Mouse (Mus musculus) cerebellum, adult 11 months (tissue): ENCODE data around the gene Ten1.

Experiments used
- DNase-seq: peaks from one replicate; pipeline ENCODE4 v3.0.0; 2022

Ten1 gene

DNA sequence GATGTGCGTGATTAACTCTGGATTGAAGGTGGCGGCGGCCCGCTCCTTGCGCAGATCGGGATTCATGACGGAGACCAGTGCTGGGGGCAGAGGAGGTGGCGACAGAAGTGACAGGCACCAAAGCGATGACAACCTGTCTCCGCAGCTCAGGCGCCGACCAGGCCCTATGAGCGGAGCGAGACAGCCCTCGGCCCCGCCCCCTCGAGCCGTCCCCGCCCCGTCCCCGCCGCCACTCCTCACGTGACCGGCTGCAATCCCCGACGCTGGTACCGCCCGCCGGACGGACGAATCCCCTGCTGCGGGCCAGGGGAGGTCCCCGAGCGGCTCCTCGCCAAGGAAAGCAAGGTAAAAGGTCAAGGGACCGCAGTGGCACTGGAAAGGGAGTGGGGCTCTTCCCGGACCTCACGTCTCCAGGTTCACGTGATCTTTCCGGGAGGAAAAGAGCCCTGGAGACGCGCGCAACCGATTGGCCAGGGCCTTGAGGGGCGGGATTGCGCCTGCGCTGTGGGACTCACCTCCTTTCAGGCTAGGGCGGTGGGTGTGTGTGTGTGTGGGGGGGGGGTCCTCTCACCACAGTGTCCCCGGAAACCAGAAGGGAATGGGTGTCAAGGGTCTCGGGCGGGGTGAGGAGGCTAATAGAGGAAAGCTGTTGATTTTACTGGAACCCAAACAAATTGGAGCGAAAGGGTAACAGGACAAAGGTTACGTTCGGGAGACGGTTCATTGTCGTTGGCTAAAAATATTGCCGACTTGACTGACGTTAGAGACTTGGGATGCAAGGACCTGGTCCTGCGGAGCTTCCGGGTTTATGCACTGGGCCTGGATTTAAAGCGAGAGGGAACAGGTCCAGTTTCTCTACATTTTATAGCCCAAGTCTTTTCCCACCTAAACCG is at the start of gene Ten1, which contains the start of gene Acox1:
Gene Ten1, plus strand, starts transcription at position 217 of the 893 bp plus-strand sequence.
Gene Acox1, minus strand, starts transcription at position 407 of the 893 bp plus-strand sequence.
- DNase-seq = peak; percentile 96

DNA sequence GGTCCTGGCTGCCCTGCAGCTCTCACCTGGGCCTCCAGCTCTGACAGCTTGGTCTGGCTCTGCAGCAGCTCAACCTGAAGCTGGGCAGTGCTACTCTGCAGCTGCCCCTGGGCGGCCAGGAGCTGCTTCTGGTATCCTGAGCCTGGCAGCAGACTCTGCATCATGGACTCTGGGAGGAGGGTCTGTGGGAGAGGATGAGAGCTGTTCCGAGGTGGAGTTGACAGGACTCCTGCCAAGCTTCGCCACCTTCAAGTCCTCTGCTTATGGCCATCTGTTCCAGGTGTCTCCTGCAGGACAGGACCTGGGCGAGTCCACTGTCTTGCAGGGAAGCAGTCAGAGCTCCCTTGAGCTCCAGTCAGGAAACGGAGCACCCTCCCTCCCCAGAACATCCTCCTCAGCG is 49.3 kb upstream of the Ten1 start:
- DNase-seq = peak; percentile 54

DNA sequence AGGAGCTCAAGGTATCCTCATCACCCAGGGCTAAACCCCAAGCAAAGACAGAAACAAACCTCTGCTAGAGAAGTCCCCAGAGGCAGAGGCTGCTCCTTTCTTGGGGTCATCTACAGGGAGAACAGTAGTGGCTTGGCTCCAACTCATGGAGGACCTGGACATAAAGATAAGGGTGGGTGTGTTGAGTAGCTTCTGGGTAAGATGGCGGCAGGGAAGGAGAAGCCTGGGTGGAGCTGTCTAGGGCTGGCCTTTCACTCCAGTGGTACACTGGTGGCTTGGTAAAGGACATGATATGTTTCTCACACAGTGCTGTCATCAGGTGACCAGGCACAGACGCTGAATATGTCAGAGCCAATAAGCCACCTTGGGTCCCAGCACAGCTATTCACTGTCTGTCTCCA is 47.7 kb upstream of the Ten1 start:
- no peak for DNase-seq

DNA sequence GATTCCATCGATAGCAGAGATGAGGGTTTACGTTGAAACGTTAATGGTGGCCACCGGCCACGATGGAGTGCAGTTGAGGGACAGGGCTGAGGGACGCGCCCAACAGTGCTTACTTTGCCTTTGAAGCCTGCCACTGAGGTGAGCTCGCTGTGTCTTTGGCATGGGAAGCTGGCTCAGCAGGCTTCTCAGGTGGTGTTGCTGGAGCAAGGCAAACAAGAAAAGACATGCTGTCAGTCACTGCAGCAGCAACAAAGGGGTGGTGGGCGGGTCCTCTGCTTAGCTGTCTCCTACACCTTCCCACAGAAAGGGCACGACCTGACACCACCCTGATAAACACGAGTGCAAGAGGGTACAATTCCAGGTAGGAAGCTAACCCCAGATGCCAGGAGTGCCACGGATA is 37.3 kb upstream of the Ten1 start:
- DNase-seq = no peak

DNA sequence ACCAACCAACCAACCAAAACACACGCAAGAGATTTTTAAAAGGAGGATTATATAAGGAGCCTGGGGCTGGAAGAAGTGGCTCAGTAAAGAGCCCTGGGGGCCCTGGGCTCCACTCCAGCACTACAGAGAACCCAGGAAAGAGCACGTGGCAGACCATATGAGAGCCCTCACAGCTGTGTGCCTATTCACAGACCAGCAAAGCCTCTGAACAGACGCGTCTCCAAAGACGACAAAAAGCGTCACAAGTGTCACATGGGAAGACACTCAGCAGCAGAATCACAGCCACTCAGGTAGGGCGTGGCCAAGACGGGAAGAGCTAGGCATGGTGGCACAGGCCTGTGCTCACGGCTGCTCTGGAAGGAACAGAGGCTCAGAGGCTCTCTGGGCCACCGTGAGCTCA is 36.5 kb upstream of the Ten1 start:
- no peak for DNase-seq

- DNase-seq = no peak
Observed at GRCm38 (mm10) chr11:116163002-116163401, 35.7 kb upstream of the Ten1 start.

DNA sequence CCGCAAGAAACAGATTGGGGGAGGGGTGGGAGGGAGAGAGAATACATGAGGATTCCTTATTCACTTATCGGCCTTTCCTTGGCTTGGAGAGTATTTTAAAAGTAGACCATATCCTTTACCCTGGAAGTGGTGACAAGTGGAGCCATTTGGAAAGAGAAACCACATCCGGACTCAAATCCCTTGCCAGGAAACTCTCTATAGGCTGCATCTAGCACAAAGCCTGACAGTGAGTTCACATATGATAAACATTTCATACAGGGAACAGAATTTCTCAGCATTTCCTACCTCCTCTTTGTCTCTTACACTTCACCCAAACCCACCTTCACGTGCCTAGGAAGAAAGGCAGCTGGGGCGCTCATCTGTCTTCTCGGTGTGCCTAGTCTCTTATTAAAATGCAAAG is 31.4 kb upstream of the Ten1 start:
- DNase-seq = no peak

DNA sequence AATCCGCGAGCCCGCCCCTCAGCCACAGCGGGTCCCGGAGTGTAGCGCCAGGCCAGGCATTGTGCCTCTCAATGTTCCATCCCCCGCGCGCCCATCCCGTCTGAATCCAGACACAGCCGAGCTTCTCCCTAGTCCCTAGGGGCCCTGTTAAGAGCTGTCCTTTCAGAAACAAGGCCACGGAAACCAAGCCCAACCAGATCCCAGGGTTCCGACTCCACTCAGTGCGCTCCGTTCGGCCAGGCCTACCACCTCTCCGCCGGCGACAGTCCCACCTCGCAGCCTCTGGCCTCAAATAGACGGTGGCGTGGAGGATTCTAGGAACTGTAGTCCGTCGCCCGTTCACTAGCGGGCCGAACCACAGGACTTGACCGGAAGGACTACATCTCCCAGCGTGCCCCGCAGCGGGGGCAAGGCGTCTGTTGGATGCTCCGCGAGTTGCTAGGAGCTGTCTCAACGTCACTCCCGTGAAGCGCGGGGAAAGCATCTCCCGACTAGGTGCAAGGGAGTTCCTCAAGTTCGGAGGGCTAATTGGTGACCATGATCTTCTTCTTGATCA is 30.7 kb upstream of the Ten1 start, which contains the start of gene Fbf1:
Gene Fbf1, minus strand, starts transcription at position 283 of the 556 bp plus-strand sequence.
- DNase-seq = peak; percentile 93

- DNase-seq = no peak
Observed at GRCm38 (mm10) chr11:116169214-116169613, 29.4 kb upstream of the Ten1 start.

- no peak for DNase-seq
Observed at GRCm38 (mm10) chr11:116170003-116170800, 28.5 kb upstream of the Ten1 start.

DNA sequence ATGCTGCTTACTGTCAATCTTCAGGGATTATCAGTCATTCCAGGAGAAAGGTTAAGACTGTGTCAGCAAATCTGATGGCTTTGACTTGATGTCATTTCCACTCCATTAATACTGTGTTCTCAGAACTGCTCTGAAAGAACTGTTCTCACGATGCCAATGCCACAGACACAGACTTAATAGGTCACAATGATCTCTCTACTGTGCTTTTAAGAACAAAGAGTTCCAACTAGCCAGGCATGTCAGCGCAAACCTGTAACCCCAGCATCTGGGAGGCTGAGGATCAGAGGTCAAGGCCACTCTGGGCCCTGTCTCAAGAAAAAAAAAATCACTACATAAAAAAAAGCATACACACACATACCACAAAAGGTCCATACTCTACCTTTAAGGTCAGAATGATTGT is 26.7 kb upstream of the Ten1 start:
- no peak for DNase-seq

DNA sequence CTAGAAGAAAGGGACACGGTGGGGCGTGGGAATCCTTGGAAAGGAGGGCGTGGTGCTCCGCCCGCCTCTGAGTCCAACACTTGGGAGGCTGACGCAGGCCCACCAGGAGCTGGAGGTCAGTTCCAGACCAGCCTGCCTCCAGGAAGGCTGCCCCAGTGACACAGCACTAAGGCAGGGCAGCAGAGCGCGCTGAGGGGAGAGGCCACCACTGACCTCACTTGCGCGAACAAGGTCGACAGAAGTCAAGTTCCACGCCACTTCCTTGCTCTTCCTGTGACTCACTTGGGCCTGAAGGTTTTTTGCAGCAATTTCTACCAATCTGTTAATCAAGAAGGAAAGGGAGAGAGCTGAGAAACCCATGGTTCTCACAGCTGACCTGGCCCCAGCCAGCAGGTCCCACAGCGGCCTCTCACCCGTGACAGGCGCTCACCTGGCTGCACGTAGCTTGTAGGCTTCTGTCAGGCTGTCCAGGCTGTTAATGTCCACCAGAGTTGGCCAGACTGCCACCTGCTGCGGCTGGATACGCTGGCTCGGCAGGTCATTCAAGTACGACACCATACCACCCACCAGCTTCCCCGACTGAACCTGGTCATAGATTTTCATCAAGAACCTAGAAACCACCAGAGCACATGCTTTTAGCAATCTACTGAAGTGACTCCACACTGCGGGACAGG is 23.7 kb upstream of the Ten1 start:
- DNase-seq = no peak

DNA sequence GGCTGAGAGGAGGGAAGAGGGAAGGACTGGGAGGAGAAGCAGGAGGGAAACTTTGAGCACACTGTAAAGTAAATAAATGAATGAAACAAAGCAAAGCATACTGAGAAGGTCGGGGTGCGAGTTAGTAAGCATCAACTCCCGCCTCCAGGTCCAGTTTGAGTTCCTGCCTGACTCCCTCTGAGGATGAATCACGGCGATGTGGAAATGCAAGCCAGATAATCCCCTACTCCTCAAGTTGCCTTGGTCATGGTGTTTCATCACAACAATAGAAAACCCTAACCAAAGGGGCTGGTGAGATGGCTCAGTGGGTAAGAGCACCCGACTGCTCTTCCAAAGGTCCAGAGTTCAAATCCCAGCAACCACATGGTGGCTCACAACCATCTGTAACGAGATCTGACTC is 22.6 kb upstream of the Ten1 start:
- DNase-seq = no peak

DNA sequence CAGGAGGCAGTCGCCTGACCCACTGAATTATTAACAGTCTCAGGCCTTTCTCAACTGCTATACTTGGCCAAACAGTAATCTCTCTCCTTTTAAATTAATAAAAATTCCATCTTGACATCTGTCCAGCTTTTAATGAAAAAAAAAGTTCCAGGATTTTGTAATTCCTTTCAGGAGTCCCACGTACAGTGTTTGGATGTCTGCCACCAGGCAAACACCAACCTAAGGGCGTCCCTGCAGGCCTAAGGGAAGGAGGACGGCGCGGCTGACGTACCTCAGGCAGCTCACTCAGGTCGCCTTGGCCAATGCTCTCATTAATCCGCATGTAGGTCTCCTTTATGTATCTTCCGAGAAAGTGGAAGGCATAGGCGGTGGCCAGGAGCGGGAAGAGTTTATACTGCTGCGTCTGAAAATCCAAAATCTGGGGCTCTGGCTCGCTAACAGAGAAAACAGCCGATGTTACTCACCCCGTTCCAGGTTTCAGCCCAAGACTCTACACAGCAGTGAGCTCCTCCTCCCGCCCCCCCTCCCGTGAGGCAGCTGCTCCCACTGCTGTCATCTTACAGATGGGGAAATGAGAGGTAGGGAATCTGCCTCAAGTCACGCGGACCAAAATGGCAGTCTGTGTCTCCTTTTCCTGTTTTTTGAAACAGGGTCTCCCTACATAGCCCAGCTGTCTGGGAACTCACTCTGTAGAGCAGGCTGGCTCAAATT is 20.1 kb upstream of the Ten1 start:
- no peak for DNase-seq

GRCm38 (mm10) chr11:116185836-116186235 is 12.8 kb upstream of the Ten1 start:
- no peak for DNase-seq

GRCm38 (mm10) chr11:116186360-116186759 is 12.3 kb upstream of the Ten1 start:
- DNase-seq = no peak

DNA sequence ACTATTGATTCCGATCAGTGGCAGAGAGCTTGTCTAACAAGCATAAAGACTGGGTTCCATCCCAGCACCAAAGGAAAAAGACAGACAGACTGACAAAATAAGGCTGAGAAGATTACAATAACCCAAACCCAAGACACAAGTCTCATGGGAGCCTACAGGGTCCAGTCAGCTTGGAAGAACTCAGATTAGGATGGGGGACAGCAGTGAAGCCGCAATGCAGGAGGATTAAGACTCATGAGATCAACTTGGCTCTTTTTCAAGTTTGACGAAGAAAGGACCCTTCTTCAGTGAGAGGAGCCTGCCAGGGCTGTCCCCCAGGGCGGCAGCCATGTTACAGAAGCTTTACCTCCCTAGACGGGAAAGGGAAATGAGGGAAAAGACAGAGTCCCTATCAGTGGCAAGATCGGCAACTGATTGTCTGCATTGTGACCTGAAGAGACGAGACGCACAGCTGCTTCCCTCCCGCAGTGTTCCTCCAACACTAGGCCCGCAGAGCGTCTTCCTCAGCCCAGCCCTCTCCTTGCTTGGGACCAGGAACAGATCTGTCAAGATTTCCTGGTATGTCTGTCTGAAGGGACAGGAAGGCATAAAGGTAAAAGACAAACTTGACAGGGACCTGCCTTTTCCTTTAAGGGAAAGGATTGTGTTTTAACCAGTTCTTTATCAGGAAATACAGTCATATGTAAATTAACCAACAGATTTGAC is 11.3 kb upstream of the Ten1 start:
- no peak for DNase-seq

GRCm38 (mm10) chr11:116194619-116195018 is 4.0 kb upstream of the Ten1 start:
- DNase-seq = no peak

- DNase-seq = no peak
Observed at GRCm38 (mm10) chr11:116195252-116195651, 3.4 kb upstream of the Ten1 start.

- no peak for DNase-seq
Observed at GRCm38 (mm10) chr11:116196336-116196735, 2.3 kb upstream of the Ten1 start.

GRCm38 (mm10) chr11:116196866-116197583 is 1.6 kb upstream of the Ten1 start:
- DNase-seq = no peak
